Mouse (Mus musculus) liver, adult 2 months (tissue): ENCODE measurements at regions not wholly inside any gene's neighbourhood (a gene's known extent, or its start where the extent isn't known, plus 50 kb on each side); places are given as distances from the start of the nearest gene placed in this dataset.
A peak's percentile ranks its signal among the peaks of the same experiment; 100 is the strongest.

Experiments used
- DNase-seq: peaks from one replicate; pipeline ENCODE4 v3.0.0-alpha.2; 2011; ENCODE audit warnings: low read depth, low spot score; ENCODE audit errors: extremely low read depth
- H3K27ac ChIP-seq: fragments of 200-500 bp; replicated peaks from 2 replicates; pipeline ENCODE4 v1.5.1; 2012; ENCODE audit warnings: low read depth, mild to moderate bottlenecking, control low read depth, inconsistent platforms, low read length; ENCODE audit not compliant: insufficient read depth
- H3K27me3 ChIP-seq: fragments of 200-500 bp; 2 replicates; pipeline ENCODE4 v1.6.1; 2012; ENCODE audit warnings: mild to moderate bottlenecking, moderate library complexity, low read length, inconsistent platforms; ENCODE audit not compliant: control insufficient read depth, insufficient read depth
- H3K36me3 ChIP-seq: fragments of 200-500 bp; 2 replicates; pipeline ENCODE4 v1.6.1; 2012; ENCODE audit warnings: low read length, inconsistent platforms; ENCODE audit not compliant: control insufficient read depth, insufficient read depth
- H3K4me1 ChIP-seq: fragments of 200-500 bp; 2 replicates; pipeline ENCODE4 v1.6.1; 2011; ENCODE audit warnings: low read length; ENCODE audit not compliant: control insufficient read depth, insufficient read depth
- H3K4me3 ChIP-seq: fragments of 200-500 bp; 2 replicates; pipeline ENCODE4 v1.5.1; 2011; ENCODE audit warnings: low read depth, mild to moderate bottlenecking, control low read depth, low read length, moderate library complexity; ENCODE audit not compliant: insufficient read depth
- H3K79me2 ChIP-seq: fragments of 200-500 bp; 2 replicates; pipeline ENCODE4 v1.6.1; 2012; ENCODE audit warnings: inconsistent platforms, mild to moderate bottlenecking, low read length, moderate library complexity; ENCODE audit not compliant: control insufficient read depth, insufficient read depth
- H3K9ac ChIP-seq: fragments of 200-500 bp; 2 replicates; pipeline ENCODE4 v1.6.1; 2012; ENCODE audit warnings: low read depth, mild to moderate bottlenecking, control low read depth, inconsistent platforms, low read length
- CTCF ChIP-seq: fragments of 200-500 bp; IDR thresholded peaks from 2 replicates; pipeline ENCODE4 v1.5.1; 2011; ENCODE audit warnings: low read depth, low read length, control low read depth
- POLR2A ChIP-seq: fragments of 200-500 bp; IDR thresholded peaks from 2 replicates; pipeline ENCODE4 v1.6.1; 2011; ENCODE audit warnings: low read length, control low read depth; ENCODE audit not compliant: insufficient read depth; ENCODE audit errors: extremely low read depth
- WGBS: fragments of 180-500 bp; shearing (Covaris S2); methylation state at CpG from one replicate; pipeline ENCODE4 v1.1.7; 2018; 5-methylcytosine and 5-hydroxymethylcytosine counted together

DNA sequence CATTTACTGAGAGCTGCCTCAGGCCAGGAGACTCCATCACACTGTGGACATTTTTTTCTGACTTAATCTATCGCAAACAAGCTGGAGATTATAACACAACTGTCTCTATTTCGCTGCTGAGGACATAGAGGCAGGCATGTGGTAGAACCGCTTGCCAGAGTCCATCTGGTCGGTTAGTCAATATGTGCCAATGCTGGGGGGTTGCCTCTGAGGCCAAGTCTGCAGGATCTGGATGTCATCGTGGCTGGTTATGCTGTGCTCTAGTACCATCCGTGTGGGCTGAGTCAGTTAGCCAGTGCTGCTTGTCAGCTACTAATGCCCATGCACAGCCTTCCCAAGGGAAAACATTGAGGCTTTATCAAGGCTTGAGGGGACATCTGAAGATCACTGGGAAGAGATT is 237.1 kb upstream of the Zdhhc25 start:
- no peak for DNase-seq
- no peak overlapping the region for H3K9ac ChIP-seq
- H3K79me2 ChIP-seq, result no peaks in the 10 kb centered on the region
- H3K36me3 ChIP-seq, result no peaks in the 10 kb centered on the region
- no peak overlapping the region for H3K4me3 ChIP-seq
- no peak overlapping the region for H3K27ac ChIP-seq
- no peaks in the 10 kb centered on the region for H3K4me1 ChIP-seq
- no peaks in the 10 kb centered on the region for H3K27me3 ChIP-seq
- no peak for TF ChIP-seq POLR2A
- TF ChIP-seq CTCF, result no peak
- WGBS, result 68% methylated on average over 6 of the region's 6 CpGs

DNA sequence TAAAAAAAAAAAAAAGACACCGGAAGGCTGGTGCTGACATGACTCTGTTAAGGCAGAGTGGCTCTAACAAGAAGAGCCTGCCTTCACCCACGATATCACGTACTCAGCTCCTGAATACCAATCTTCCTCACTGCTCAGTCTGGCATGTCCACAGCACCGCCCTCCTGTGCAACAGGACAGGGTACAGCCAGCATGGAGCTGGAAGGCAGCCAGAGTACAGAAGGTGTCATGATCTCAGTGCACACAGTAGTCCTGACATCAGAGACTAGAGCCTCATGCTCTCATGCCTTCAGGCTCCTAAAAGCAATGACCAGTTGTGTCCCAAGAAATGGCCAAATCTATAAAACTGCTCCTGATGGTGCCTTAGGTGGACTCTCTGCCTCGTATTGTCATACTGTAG is 229.7 kb upstream of the Zdhhc25 start:
- 59% methylated on average over 5 of the region's 5 CpGs for WGBS
- H3K27ac ChIP-seq, result no peak overlapping the region

GRCm38 (mm10) chr15:88372039-88372438 is 228.1 kb upstream of the Zdhhc25 start:
- H3K4me1 ChIP-seq, result no peaks in the 10 kb centered on the region
- DNase-seq, result no peak
- WGBS, result 72% methylated on average over 8 of the region's 8 CpGs
- no peak for TF ChIP-seq POLR2A
- TF ChIP-seq CTCF, result no peak
- no peak overlapping the region for H3K27ac ChIP-seq
- no peaks in the 10 kb centered on the region for H3K27me3 ChIP-seq
- H3K9ac ChIP-seq, result no peak overlapping the region
- no peaks in the 10 kb centered on the region for H3K79me2 ChIP-seq
- no peaks in the 10 kb centered on the region for H3K36me3 ChIP-seq
- no peak overlapping the region for H3K4me3 ChIP-seq

More for the DNA sequence above, 229.7 kb upstream of the Zdhhc25 start:
- Histone ChIP-seq H3K27me3 (no peaks in the 10 kb centered on the region), H3K4me3 (no peak overlapping the region), H3K4me1 (no peaks in the 10 kb centered on the region), H3K79me2 (no peaks in the 10 kb centered on the region), H3K9ac (no peak overlapping the region), H3K36me3 (no peaks in the 10 kb centered on the region)
- DNase-seq, result peak; percentile 40
- TF ChIP-seq POLR2A (no peak), CTCF (no peak)

- Histone ChIP-seq H3K4me1 (no peaks in the 10 kb centered on the region), H3K79me2 (no peaks in the 10 kb centered on the region), H3K9ac (no peak overlapping the region), H3K27me3 (no peaks in the 10 kb centered on the region), H3K4me3 (no peak overlapping the region), H3K27ac (no peak overlapping the region), H3K36me3 (no peaks in the 10 kb centered on the region)
- 52% methylated on average over 6 of the region's 6 CpGs for WGBS
- no peak for DNase-seq
- TF ChIP-seq CTCF (no peak), POLR2A (no peak)
These were observed 226.2 kb upstream of the Zdhhc25 start for GRCm38 (mm10) chr15:88373923-88374322.

DNA sequence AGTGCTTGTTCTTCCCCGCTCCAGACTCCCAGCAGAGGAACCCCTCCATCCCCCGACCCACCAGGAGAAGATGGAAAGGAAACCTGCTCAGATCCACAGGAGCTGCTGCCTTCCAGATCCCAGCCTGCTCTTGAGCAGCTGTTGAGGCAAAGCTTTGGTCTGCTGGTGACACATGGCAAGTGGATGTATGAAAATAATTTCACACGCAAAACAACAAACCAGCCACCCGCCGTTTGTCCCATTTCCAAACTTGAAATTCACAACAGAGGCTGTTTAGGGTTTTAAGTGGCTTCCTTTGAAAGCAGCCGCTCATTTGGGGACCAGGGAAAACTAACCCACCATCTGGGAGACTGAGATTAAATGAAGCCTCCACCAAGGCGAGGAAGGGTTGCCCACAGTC is 220.8 kb upstream of the Zdhhc25 start:
- DNase-seq, result no peak
- no peaks in the 10 kb centered on the region for H3K4me1 ChIP-seq
- H3K79me2 ChIP-seq, result no peaks in the 10 kb centered on the region
- 76% methylated on average over 7 of the region's 7 CpGs for WGBS
- H3K4me3 ChIP-seq, result no peak overlapping the region
- no peaks in the 10 kb centered on the region for H3K36me3 ChIP-seq
- no peak overlapping the region for H3K27ac ChIP-seq
- 0 out of 2 replicates have a peak, but pooled peaks cover 2% of the 10 kb centered on the region for H3K27me3 ChIP-seq
- TF ChIP-seq CTCF (no peak), POLR2A (no peak)
- no peak overlapping the region for H3K9ac ChIP-seq

DNA sequence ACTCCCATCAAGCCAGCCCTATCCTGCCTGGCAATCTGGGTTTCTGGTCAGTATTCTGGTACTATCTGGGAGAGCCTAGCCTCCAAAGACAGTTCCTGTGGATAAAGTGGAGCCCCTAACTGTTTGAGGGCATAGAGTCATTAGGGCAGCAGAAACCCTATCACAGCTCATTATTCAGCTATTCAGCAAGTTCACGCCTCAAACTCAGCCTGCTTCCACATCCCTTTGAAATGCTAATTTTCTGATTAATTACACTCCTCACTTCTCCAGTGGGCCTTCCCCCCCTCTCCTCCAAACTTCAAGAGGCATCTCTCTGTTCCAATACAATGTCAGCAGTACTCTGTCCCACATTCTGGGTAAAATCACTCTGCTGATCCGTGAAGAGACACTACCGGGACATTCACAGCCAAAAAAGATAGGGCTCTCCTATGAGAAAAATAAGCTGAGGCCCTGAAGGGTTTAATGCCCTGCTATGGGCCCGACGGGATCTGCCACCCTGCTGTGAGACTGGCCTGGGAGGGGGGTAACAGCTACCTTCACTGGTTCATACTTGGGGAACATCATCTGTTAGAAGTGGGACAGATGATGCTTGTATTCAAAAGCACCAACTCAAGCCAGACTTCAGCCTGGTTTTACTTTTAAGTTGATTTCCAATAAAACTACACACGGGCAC is 220.0 kb upstream of the Zdhhc25 start:
- no peak overlapping the region for H3K4me3 ChIP-seq
- no peak for DNase-seq
- H3K27me3 ChIP-seq, result 0 out of 2 replicates have a peak, but pooled peaks cover 2% of the 10 kb centered on the region
- TF ChIP-seq POLR2A (no peak), CTCF (no peak)
- no peaks in the 10 kb centered on the region for H3K4me1 ChIP-seq
- 28% methylated on average over 6 of the region's 6 CpGs for WGBS
- H3K27ac ChIP-seq, result no peak overlapping the region
- H3K9ac ChIP-seq, result no peak overlapping the region
- no peaks in the 10 kb centered on the region for H3K79me2 ChIP-seq
- no peaks in the 10 kb centered on the region for H3K36me3 ChIP-seq
